Mouse (Mus musculus): ENCODE results near the gene Klhdc8b.
A peak's percentile ranks its signal among the peaks of the same experiment; 100 is the strongest.

The Klhdc8b gene

DNA sequence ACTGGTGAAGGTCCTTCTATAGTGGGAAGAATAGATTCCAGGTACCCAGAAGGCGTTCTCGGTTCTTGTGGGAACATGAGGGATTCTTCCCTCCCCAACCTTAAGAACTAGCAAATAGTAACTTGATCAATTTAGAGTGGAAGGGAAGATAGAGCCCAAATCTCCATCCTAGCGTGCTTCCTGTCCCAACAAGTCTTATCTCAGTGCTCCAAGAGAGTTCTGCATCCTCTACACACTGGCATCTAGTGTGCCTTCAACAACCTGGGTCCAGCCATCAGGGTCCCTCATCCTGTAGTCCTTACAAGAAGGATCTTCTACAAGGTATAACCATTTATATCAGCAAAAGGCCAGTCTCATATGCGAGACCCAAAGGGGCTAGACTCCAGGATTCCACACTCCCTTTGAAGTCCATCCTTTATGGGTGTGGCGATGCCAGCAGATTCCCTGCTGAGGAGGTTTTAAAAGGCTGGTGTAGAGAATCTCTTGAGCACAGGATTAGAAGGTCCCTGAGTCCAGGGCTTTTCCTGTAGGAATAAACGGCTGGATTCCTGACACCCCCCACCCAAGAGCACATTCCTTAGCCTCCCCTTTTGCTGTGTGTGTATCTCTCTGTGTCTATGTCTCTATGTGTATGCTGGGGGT, 9.7 kb downstream of the Klhdc8b start:
- DNase-seq (ENCODE audit: low spot score): no peak

DNA sequence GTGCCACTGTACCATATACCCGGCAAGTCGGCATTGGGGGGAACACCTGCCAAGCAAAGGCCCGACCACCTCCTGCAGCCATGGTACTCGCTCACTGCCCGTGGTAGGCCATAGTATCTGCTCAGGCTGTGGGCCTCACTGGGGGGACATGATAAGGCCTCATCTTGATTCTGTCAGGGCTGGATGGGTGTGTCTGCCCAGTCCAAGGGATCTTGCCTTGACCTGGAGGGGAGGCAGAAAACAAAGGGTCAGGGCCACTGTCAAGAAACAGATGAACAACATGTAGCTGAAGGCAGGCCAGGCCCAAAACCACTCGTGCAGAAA, 10.2 kb downstream of the Klhdc8b start:
- DNase-seq (ENCODE audit: low spot score): no peak

DNA sequence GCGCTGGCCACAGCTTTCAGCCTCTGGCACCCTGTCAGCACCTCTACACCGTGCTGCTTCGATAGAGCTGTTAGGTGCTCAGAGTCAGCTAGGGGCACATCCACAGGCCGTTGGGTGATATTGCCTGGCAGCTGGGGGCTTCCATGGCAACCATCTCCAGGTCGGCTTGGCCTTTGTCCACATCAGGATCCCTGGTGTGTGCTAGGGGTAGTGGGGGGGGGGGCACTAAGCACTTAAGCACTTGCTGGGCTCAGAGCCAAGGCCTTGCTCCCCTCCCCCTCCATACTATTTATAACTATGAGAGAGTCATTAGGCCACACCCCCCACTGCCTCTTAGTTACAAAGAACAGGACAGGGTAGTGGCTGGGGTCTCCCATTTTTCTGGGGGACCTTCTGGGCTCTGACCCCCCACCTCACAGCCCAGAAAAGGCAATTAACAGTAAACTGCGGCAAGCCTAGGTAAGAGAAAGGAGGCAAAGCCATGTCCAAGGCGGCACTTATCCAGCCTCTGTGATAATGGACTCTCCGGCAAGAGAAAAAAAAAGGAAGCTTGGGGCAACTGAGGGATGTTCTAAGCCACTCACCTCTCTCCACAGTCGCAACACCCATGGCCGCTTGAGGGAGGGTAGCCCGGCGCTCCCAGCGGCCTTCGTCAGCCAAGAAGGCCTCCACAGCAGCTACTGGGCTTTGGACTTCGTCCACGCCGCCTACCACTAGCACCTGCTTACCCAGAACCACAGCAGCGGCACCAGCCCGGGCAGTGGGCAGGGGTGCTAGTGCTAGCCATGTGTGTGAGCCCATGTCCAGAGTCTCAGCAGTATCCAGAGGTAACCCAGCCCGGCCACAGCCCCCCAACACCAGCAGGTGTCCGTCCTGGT, 10.8 kb downstream of the Klhdc8b start:
- no peak for DNase-seq (ENCODE audit: low spot score)

DNA sequence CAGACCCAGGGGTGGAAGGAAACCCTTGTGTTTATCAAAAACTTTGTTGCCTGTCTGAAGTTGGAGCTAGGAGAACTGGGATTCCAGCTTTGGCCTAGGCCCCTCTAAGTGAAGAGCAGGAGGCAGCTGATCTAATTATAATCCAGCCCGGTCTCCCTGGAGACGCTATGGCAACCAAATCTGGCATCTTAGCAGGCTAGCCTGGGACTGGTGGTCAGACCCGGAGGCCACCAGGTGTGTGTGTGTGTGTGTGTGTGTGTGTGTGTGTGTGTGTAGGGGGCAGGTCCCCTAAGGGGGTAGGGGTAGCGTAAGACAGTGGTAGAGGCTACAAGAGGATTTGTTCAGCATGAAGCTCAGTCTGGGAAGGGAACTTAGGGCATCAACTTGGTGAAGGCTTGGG, 11.5 kb downstream of the Klhdc8b start:
- DNase-seq (ENCODE audit: low spot score): no peak

DNA sequence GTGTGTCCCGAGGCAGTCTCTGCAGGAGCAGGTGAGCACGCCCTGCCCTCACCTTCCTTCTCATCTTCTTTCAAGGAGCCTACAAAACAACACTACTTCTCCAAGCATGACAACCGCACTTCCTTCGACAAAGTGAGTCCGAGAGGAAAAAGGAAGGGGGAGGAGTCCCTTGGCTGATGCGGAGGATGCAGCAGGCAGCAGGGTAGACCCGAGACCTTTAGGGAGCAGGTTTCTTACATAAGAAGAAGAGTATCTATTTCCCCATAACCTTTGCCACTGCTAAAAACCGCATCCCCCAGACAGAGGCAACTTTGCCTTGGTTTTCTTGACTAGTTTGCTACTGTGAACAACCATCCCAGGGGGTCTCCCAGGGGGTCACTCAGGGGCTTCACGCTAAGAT, 16.3 kb downstream of the Klhdc8b start:
- DNase-seq (ENCODE audit: low spot score): no peak

DNA sequence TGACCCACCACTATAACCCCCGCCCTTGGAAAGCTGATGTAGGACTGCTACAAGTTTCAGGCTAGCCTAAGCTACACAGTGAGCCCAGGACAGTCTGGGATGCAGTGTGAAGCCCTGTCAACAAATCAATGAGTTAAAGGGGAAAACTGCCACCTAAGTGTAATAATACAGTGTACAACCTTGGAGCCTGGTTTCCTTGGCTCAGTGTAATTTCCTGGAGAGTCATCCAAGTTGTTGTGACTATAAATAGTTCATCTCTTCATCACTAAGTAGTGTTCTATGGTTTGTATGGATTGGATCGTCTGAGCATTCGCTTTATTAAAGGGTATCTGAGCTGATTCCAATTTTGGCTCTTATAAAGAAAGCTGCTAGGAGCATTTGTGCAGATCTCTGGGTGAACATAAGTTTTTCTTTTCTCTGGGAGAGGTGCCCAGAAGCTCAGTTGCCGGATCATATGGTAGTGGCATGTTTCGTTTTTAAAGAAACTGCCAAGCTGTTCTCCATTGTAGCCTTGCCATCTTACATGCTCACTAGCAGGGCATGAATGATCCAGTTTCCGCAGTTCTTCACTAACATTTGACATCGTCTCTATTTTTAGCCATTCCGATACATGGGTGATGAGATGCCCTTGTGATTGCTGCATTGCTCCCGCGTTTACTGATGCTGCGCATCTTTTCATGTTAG, 20.0 kb downstream of the Klhdc8b start:
- DNase-seq (ENCODE audit: low spot score): no peak

DNA sequence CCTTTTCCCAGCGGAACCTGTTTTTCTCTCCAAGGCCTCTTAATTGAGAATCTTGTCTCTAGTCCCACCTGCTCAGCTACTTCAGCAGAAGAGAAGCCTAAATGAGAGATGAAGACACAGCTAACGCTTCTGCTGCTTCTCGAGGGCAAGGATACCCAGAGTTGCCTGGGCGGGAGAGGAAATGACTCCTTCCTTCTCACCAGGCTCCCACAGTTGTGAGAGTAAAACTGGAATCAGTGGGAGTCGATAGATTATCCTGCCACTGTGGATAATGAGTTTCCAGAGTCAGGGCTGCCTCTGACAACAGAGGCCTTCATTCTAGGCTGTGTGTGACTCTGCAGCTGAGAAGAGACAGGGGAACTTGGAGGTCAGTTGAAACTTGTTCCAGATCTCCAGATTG, 20.9 kb downstream of the Klhdc8b start:
- no peak for DNase-seq (ENCODE audit: low spot score)

DNA sequence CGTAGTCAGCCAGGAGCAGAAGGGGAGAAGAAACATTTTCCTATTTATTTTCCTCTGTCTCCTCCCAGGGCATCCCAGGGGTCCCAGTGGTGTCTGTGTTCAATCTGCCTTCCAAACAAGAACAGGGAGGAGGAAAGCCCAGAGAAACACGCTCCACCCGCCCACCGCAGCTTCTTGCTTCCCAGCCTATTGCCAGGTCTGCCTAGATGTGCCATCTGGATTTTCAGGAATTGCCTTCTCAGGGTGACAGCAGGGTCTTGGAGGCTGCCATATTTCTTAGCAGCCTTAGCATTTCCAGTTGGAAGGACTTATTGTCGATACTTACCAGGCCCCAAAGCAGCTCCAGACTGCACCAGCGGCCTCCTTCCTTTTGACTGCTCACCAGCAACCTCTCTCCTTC, 22.2 kb downstream of the Klhdc8b start:
- no peak for DNase-seq (ENCODE audit: low spot score)

DNA sequence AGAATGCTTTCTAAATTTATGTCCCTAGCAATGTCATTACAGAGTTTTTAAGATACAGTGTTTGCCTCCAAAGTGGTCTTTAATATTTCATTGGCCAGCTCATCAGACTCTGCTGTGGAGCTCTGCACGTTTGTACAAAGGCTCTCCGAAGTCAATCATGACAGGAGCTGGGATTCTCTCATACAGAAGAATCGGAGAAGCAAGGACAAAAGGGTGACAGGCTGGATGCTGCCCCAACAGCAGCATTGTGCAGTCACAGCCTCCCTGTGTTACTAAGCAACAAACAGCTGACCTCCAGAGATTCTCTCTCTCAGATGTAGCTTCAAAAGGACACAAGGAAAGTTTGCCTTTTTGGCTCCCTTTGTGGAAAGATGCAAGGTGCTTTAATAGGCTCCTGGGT, 25.2 kb downstream of the Klhdc8b start, which contains the start of gene BC048562:
Gene BC048562 (plus strand): TSS at position 301 of the 400 bp plus-strand sequence.
- no peak for DNase-seq (ENCODE audit: low spot score)

DNA sequence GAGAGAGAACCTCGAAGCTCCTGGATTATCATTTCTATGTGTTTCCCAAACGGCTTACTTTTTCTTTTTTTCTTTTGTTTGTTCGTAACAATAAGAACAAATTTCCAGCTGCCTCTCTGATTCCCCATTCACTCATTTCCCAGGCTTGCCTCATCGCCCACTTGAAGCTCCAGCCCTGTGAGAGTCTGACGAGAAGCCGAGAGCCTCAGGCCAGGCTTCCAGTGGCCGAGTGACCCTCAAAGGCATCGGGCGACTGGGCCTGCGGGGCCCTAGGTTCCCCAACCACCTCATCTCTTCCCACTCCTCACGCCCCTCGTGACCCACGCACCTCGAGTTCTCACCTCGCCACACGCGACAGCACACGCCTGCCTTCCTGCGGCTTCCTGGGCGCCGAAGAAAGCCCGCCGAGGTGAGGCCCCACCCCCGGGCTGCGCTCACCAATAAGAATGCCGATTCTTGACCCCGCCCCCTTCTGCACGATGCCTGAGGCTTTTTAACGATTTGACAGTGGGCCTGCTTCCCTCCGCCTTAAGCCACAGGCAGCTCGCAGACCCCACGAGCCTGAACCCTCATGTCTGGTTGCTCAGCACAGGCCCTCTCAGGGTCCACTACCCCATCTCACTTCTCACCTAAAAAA, 29.8 kb downstream of the Klhdc8b start:
- DNase-seq (ENCODE audit: low spot score): no peak

DNA sequence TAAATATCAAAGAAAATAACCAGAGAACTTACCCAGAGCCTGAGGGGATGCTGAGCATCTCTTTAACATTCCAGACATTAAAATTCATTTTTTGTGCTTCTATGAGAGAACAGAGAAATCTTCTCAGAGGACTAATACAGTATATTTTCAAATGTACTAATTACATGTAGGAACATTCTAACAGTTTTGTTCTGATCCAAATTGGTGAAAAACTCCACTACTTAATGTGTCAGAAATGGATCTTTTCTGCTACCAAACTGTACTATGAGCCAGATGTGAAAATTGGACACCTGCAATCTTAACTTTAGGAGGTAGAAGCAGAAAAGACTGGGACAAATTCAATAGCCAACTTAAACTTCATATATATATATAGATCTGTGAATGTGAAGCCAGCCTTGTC, 33.0 kb downstream of the Klhdc8b start, which contains the start of gene Ccdc36:
Gene Ccdc36 (minus strand): TSS at position 101 of the 400 bp plus-strand sequence.
- DNase-seq (ENCODE audit: low spot score): no peak

DNA sequence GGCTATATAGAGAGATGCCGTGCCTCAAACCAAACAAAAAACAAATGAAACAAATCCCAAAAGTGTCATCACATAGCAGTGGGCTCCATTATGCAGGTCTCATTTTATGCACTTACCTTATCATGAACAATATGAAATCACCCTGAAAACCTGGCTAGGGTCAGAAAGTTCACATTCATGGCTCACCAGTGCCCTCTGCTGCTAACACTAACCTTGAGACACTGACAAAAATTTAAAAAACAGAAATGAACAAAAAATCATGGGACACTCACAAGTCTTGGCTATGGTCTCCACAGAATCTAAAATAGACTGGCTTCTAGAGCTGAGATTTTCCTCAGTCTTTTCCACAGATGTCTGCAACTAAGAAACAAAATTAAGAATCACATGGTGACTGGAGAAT, 49.2 kb downstream of the Klhdc8b start:
- no peak for DNase-seq (ENCODE audit: low spot score)

DNA sequence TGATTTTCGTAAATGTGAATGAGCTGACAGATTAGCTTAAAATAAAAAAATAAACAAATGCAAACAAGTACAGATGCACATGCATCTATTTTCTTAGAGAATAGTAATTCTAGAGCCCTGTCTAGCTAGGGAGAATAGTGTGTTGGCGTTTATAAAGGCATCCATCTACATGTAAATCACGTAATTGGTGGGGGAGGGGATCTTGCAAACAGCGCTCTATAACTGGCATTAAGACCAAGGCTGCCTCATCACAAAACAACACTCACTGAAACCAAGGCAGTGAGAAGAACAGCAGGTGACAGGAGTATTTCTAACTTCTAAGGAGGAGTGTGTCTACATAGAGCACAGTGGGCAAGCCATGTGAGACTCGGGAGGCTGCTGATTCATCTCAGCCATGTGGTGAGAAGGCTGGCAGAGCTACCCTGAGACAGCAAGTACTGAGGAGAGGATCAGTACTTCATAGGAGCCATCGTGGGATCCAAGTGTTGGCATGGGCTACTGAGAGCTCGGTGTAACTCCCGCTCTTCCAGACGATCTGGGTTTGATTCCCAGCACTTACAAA, 49.9 kb downstream of the Klhdc8b start:
- DNase-seq (ENCODE audit: low spot score): no peak

DNA sequence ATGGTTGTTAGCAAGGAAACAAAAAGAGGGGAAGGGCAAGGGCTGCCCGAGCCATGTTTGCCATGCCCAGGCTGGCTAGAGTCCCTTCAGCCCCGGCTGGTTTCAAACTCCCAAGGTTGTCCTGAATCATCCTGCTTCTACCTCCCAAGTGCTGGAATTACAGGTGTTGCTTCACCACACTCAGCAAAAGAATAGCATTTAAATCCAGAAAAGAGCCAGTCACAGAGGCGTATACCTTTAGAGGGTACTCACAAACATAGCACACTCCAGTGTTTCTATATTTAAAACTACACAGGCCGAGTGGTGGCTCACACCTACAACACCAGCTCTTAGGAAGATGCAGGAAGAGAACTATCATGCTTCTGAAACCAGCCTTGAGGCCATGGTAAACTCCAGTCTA, 51.8 kb downstream of the Klhdc8b start:
- DNase-seq (ENCODE audit: low spot score): no peak

DNA sequence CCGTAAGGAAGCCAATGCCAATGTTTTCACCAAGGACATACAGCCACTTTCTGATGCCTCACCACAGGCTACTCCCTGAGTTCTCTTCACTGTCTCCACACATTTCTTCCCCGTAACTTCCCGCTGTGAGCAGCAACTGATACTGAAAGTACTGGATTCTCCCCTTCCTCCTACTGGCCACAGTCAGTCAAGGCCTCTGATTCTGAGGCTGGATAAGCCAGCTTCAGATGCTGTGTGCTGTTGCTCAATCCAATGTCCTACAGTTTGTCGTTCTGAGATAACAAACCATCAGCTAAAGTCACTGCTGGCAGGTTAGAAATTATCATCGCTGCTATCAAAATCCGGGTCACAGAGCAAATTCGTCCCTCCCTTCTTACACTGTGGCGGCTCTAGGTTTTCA, 56.9 kb downstream of the Klhdc8b start:
- DNase-seq (ENCODE audit: low spot score): no peak

DNA sequence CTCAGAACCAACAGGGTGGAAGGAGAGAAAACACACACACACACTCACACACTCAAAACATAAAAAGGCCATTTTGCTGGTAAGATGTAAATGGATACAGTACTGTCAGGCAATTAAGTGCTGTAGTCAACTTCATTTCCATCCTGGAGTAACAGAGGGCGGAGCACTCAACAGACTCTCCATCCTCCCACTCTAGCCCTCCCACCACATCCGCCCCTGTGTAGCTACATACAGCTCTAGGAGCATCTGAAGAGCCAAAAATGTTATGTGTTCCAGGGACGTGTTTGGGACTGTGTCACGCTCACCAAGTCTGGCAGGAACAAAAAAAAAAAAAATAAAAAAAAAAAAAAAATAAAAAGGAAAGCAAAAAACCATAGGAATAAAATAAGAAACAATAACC, 58.3 kb downstream of the Klhdc8b start:
- no peak for DNase-seq (ENCODE audit: low spot score)

DNA sequence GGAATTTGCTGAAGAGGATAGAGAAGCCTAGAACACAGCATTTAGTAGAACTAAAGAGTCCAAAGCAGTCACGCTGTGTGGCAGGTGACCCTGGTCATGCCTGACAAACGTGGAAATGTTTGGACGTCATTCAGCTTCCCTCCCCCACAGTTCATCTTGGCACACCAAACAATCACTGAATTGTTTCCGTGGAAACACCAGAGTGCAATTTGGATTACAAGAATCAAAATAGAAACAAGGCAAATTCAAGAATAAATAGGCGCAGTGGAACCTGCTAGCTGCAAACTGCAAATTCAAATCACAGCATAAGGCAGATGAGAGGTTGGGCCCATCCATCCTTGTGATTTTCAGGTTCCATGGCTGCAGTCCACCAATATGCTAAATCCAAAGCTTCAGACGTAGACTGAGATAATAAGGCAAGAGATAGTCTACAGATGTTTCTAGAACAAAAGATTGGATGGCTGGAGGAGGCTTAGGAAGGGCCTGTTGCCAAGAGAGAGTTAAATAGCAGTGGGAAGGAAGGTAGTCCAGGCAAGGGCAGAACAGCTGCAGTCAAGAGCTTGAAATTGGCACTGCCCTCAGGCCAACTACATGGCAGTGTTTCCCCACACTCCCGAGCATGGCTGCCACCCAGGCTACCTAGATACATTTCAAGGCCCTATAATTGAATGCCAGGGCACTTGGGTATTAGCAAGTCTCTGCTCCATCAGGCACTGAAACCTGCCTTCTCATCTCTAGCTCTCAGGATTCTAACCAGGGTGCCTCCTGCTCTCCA, 60.0 kb downstream of the Klhdc8b start:
- peak; percentile 27 for DNase-seq (ENCODE audit: low spot score)

DNA sequence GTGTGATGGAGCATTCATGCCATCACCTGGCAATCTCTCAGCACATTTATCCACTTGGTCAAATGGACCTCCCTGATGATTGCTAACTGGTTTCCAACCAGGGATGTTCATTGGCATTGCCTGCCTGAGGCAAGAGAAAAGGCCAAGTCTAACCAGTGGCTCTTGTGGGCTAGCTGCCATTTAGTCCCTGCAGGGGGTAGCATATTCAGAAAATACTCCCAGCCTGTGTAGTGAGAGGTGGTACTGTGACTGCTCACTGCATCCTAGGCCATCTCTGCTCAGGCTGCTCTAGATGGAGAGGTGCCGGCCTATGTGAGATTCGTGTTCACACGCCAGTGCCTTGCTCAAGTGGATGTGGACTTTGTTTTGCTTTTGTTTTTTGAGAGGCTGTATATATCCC, 63.1 kb downstream of the Klhdc8b start:
- DNase-seq (ENCODE audit: low spot score): no peak

All from ovary, postnatal 36 days (tissue).